Mouse (Mus musculus) forebrain, embryonic 11.5 days (tissue): Measurements from ENCODE around the gene Kdm4d. TPM values are rescaled to one million over a fixed set of nuclear protein-coding genes. Genes with fewer than 3 reads are reported as not detected.
"Not testable (repeated sequence)": the region's sequence is repeated elsewhere in the genome, so short reads cannot be mapped to it uniquely, and the experiment has no call there.

Source experiments
- ATAC-seq: fragments of 200-750 bp; cut with Nextera tagmentation; replicated peaks from 2 replicates; pipeline ENCODE4 v1.8.0; 2017; ENCODE audit warnings: moderate TSS enrichment; ENCODE audit not compliant: low FRiP score
- DNase-seq: peaks from one replicate; pipeline ENCODE4 v3.0.0-alpha.2; 2017; ENCODE audit warnings: low spot score
- H3K27ac ChIP-seq: fragments of 300-500 bp; sonication (generic); 2 replicates; pipeline ENCODE4 v1.5.1; 2014; ENCODE audit warnings: low read depth, low read length
- H3K27me3 ChIP-seq: fragments of 300-500 bp; sonication (generic); 2 replicates; pipeline ENCODE4 v1.6.1; 2014; ENCODE audit warnings: mild to moderate bottlenecking, low read length, mixed read lengths; ENCODE audit not compliant: control insufficient read depth, insufficient read depth
- H3K36me3 ChIP-seq: fragments of 300-500 bp; sonication (generic); 2 replicates; pipeline ENCODE4 v1.6.1; 2014; ENCODE audit warnings: mild to moderate bottlenecking, low read length, moderate library complexity, mixed read lengths; ENCODE audit not compliant: control insufficient read depth, insufficient read depth
- H3K4me1 ChIP-seq: fragments of 300-500 bp; sonication (generic); replicated peaks from 2 replicates; pipeline ENCODE4 v1.6.1; 2014; ENCODE audit warnings: low read length, mixed read lengths; ENCODE audit not compliant: control insufficient read depth, insufficient read depth
- H3K4me2 ChIP-seq: fragments of 300-500 bp; sonication (generic); 2 replicates; pipeline ENCODE4 v1.6.1; 2014; ENCODE audit warnings: low read depth, mild to moderate bottlenecking, low read length, moderate library complexity, mixed read lengths; ENCODE audit not compliant: severe bottlenecking
- H3K4me3 ChIP-seq: fragments of 300-500 bp; sonication (generic); 2 replicates; pipeline ENCODE4 v1.5.1; 2014; ENCODE audit warnings: low read depth, low read length
- H3K9ac ChIP-seq: fragments of 300-500 bp; sonication (generic); 2 replicates; pipeline ENCODE4 v1.6.1; 2014; ENCODE audit warnings: low read length
- H3K9me3 ChIP-seq: fragments of 300-500 bp; sonication (generic); 2 replicates; pipeline ENCODE4 v1.6.1; 2016; ENCODE audit warnings: low read length, mixed read lengths; ENCODE audit not compliant: control insufficient read depth
- WGBS: fragments of 180-500 bp; shearing (Covaris S2); extraction: QIAGEN DNeasy Blood & Tissue Kit; methylation state at CpG from one replicate; pipeline ENCODE4 v1.1.7; 2014; 5-methylcytosine and 5-hydroxymethylcytosine counted together
- polyA plus RNA-seq: library from polyadenylated mRNA; unstranded; fragments of >200 nt; fragmentation: Nextera tagmentation; extraction: Ambion mirVana; gene quantifications from 2 replicates; pipeline ENCODE4 v1.2.1, GENCODE M21; 2014

Kdm4d gene
- polyA plus RNA-seq, 1 experiment from 2014 or later: not detected

GRCm38 (mm10) chr9:14463668-14464067 lies 36.6 kb downstream of the Kdm4d start:
- ATAC-seq: not testable (repeated sequence)

DNA sequence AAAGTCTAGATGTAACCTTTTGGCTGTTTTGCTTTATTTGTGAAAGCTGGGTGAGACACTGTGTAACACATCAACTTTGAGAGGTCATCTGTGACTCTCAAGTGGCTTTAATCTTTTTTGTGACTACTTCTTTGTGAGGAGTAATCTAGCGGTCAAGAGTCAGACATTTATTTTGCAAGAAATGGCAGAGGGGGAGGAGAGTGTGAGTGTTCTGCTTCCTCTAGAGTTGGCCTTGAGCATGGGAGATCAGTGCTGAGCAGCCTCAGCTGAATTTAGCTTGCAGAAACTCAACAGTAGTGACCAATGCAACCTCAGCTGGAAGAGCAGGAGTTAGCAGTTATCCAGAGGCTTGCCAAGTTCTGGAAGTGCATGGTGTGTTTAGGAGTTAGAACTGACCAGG lies 37.7 kb downstream of the Kdm4d start:
- 100% methylated on average over 1 of the region's 1 CpGs for WGBS

More at GRCm38 (mm10) chr9:14463668-14464067, 36.6 kb downstream of the Kdm4d start:
- not testable (repeated sequence) for H3K4me3 ChIP-seq, H3K4me2 ChIP-seq, H3K36me3 ChIP-seq, H3K4me1 ChIP-seq, H3K9me3 ChIP-seq, H3K9ac ChIP-seq, H3K27ac ChIP-seq, H3K27me3 ChIP-seq, DNase-seq
- 76% methylated on average over 12 of the region's 12 CpGs for WGBS

DNA sequence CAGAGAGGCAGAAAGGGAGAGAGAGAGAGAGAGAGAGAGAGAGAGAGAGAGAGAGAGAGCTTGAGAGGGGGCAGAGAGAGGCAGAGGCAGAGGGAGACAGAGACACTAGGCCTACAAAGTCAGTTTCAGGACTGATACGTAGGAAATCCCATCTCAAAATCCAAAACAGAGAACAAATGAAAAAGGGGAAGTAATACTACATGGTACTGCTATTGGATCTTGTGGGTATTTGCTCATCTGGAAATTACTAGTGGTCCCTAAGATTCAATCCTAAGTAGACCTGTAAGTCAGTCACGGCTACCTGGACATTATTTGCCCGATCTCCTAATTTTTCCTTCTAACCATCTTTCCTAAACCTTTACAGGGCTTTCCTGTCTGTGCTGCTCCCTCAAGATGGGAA lies 44.0 kb downstream of the Kdm4d start:
- H3K27me3 ChIP-seq: no peaks in the 10 kb centered on the region
- H3K4me1 ChIP-seq: no peaks in the 10 kb centered on the region
- WGBS: 89% methylated on average over 3 of the region's 3 CpGs
- H3K9me3 ChIP-seq: no peaks in the 10 kb centered on the region
- DNase-seq (no peak), ATAC-seq (no peak)
- no peak overlapping the region for H3K9ac ChIP-seq
- no peaks in the 10 kb centered on the region for H3K36me3 ChIP-seq
- H3K27ac ChIP-seq: no peak overlapping the region
- H3K4me2 ChIP-seq: no peak overlapping the region
- no peak overlapping the region for H3K4me3 ChIP-seq

More for the DNA sequence above, 37.7 kb downstream of the Kdm4d start:
- not testable (repeated sequence) for H3K9me3 ChIP-seq, H3K4me3 ChIP-seq, H3K36me3 ChIP-seq, H3K27me3 ChIP-seq, DNase-seq, H3K4me2 ChIP-seq, H3K4me1 ChIP-seq, H3K9ac ChIP-seq, H3K27ac ChIP-seq, ATAC-seq

DNA sequence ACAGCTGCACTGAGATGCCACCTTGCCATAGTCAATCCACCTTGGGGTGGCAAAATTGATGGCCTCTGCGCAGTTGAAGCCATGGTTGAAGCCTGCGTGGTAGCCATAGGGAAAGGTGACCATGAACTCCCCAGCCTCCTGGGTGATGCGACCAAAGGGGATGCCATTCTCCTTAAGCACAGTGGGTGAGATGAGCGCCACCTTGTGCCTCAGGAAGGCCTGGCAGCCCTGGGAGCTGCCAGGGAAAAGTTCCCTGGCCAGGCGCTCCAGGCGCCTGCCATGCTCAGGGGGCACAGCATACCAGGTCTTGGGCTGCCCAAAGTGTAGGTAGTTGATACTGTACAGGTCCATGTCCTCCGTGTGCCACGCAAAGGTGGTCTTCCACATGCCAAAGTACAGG lies 49.2 kb downstream of the Kdm4d start:
- not testable (repeated sequence) for H3K27me3 ChIP-seq, H3K4me2 ChIP-seq, H3K4me1 ChIP-seq, ATAC-seq, H3K9ac ChIP-seq, H3K27ac ChIP-seq, H3K36me3 ChIP-seq, H3K9me3 ChIP-seq, H3K4me3 ChIP-seq, DNase-seq
- WGBS: 64% methylated on average over 6 of the region's 8 CpGs

DNA sequence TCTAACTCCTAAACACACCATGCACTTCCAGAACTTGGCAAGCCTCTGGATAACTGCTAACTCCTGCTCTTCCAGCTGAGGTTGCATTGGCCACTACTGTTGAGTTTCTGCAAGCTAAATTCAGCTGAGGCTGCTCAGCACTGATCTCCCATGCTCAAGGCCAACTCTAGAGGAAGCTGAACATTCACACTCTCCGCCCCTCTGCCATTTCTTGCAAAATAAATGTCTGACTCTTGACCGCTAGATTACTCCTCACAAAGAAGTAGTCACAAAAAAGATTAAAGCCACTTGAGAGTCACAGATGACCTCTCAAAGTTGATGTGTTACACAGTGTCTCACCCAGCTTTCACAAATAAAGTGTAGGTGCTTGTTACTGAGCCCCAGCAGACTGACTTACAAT lies 53.2 kb downstream of the Kdm4d start:
- H3K36me3 ChIP-seq, DNase-seq, ATAC-seq, H3K27me3 ChIP-seq, H3K9me3 ChIP-seq, H3K4me3 ChIP-seq, H3K27ac ChIP-seq, H3K9ac ChIP-seq, H3K4me1 ChIP-seq, H3K4me2 ChIP-seq: not testable (repeated sequence)
- WGBS: 92% methylated on average over 2 of the region's 2 CpGs

DNA sequence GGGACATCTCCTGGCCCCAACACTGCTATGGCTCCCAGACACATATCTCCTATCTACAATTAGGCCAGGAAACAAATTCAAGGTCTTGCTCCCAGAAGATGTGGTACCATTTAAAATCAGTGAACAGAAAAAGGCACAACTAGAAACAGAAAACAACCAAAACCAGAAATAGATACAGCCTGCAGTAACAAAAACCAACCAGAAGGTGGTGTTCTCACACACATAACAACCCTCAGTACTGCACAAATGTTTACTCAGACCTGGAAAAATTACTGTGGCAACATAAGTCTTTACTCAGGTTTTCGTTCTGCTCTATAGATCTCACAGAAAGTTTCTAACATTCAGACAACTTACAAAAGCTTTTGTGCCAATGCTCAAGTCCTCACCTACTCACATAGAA lies 59.9 kb downstream of the Kdm4d start:
- DNase-seq (no peak), ATAC-seq (no peak)
- Histone ChIP-seq H3K27me3 (no peaks in the 10 kb centered on the region), H3K9ac (no peak overlapping the region), H3K36me3 (no peaks in the 10 kb centered on the region), H3K4me3 (no peak overlapping the region), H3K9me3 (no peaks in the 10 kb centered on the region), H3K4me1 (no peaks in the 10 kb centered on the region), H3K4me2 (no peak overlapping the region), H3K27ac (no peak overlapping the region)
- 97% methylated on average over 1 of the region's 1 CpGs for WGBS

GRCm38 (mm10) chr9:14433252-14433939 lies 66.9 kb downstream of the Kdm4d start:
- ATAC-seq: no peak
- H3K9me3 ChIP-seq: no peaks in the 10 kb centered on the region
- 66% methylated on average over 11 of the region's 11 CpGs for WGBS

More at GRCm38 (mm10) chr9:14433252-14433939, 66.9 kb downstream of the Kdm4d start:
- H3K4me1 ChIP-seq: no peaks in the 10 kb centered on the region
- H3K36me3 ChIP-seq: no peaks in the 10 kb centered on the region
- no peak overlapping the region for H3K4me3 ChIP-seq
- H3K27ac ChIP-seq: no peak overlapping the region
- peak; percentile 48 for DNase-seq
- H3K27me3 ChIP-seq: no peaks in the 10 kb centered on the region
- no peak overlapping the region for H3K9ac ChIP-seq
- H3K4me2 ChIP-seq: no peak overlapping the region

Other genes with a start within 250 kb of the Kdm4d start
- gene Sesn3, start 225.4 kb downstream of the Kdm4d start, polyA plus RNA-seq: 22.9 and 26.6 TPM in 2 replicates
- gene Endod1, start 119.0 kb downstream of the Kdm4d start, polyA plus RNA-seq: 6.6 and 6.7 TPM in 2 replicates
- gene Cwc15, start 135 bp upstream of the Kdm4d start, polyA plus RNA-seq: 172 and 203 TPM in 2 replicates
- 19.1 and 19.4 TPM in 2 replicates for gene Amotl1, start 144.6 kb upstream of the Kdm4d start, polyA plus RNA-seq
- gene Piwil4, start 240.3 kb upstream of the Kdm4d start, polyA plus RNA-seq: not detected in 2 replicates